Mouse (Mus musculus): Measurements from ENCODE around the gene Rptor. TPM values are rescaled to one million over a fixed set of nuclear protein-coding genes. Genes with fewer than 3 reads are reported as not detected.

Gene Rptor
- 10 to 100 TPM; 44.4 to 50.2 TPM for total RNA-seq (2021)
- long read RNA-seq, experiment 1, full-length matches to known transcripts, result 1 of 18 reads
- long read RNA-seq, experiment 1, partial matches to known transcripts, result 13 of 18 reads
- long read RNA-seq, experiment 1, other reads (novel, unspliced or antisense), result 4 of 18 reads
- long read RNA-seq, experiment 2, partial matches to known transcripts, result 44 of 45 reads
- long read RNA-seq, experiment 2, other reads (novel, unspliced or antisense), result 1 of 45 reads

DNA sequence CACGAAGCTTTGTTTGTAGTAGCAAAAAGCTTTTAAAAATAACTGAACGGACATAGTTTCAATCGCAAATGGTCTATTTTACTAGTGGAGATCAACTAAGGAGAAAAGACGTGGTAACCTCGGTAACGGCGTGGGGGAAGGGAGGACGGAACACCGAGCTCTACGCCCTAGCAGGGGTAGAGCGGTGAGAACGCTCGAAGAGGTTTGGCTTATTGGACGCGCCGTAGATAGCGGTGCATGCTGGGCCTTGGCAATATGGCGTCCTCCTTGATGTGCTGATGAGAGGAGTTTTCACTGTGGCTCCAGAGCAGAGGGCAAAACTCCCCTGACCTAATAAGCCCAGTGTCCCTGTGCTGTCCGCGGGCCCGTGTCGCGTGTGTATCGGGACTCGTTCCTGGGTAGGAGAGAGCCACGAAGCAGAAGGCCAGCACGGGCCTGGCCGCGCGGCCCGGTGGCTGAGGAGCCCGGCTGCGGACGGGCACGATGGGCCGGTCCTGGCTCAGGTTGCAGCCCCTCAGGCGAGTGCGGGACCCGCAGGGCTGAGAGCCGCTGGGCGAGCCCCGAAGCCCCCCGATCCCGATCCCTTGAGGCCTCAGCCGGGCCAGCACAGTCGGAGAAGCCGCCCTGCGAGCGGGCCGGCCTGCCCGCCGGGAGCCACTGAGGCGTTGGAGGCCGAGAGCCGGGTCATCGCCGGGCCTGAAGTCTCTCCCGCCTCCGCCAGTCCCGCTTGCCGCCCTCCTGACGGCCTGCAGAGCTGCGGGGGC is at the start of gene Rptor:
TSS of gene Rptor (plus strand) at position 143 of the 764 bp plus-strand sequence.
- peak; percentile 99 for DNase-seq (ENCODE audit: low spot score in 2 of 2)

DNA sequence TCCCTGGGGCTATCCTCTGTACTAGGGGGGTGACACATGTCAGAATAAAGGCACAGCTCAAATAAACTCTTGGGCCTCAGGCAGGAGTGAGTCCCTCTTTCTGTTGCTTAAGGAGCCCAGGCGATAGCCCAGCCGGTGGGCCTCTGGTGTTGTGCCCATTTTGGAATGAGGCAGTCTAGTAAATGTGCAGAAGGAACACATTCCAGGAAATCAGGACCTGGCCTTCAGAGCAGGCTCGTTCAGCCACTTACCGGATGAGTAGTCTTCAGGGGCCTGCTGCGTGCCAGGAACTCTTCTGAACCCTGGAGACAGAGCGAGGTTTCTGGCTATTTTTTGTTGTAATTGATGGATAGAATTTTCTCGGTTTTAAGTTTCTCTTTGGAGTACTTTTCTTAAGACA is 48.0 kb upstream of the Rptor start:
- DNase-seq (ENCODE audit: low spot score in 2 of 2), result no peak

DNA sequence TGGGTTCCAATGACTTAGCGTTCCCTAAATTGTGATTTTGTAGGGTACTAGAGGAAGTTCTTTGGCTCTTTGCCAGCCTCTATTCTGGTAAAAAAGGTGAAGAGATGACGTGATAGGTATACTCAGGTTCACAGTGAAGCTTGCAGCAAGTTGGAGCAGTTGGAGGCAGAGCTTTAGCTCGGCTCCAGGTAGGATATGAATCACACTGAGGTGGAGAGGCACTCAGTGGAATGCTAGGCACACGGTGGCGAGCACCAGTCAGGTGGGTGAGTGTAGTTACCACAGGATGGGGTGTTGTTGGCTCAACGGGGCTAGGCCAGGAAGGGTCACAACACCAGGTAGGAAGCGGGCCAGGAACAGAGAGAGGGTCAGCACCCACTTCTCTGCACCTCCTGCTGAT is 47.5 kb upstream of the Rptor start:
- DNase-seq (ENCODE audit: low spot score in 2 of 2), result no peak

DNA sequence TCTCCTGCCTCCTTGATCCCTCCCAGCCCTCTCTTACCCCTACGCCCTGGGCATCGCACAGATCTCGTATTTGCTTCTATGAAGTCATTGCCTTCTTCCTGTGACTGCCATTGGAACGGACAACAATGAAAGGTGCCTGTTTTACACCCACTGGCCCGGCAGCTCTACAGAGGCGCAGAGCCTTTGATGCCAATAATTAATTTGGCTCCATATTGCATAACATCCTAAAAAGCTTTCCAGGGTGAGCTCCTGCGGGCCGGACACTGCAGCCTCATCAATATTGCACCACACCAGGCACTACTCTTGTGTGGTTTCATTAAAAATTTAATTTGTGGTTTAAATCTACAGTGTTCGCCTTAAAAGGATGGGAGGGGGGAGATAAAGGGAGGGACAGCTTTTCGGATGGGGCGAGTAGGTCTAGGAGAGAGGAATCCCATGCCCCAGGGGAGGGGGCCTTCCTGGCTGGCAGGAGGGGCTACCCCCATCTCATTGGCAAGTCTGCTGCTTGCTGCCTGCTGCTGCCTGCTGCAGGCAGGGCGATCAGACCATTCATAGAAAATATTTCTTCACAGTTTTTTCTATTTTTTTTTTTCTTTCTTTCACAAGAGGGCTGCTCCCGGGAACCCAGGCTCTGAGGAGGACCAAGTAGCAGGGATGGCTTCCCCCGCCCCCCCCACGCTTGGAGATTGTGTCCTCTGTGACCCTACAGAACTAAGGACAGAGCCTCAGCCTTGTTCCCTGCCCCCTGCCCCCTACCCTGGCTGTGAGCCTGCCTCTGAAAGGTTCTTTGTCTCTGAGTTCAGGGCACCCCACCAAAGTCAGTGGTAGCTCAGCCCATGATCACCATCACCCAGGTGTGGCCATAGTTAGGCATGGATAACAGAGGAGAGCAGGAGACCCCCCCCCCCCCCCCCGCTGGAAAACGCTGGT is 44.5 kb upstream of the Rptor start:
- DNase-seq (ENCODE audit: low spot score in 2 of 2), result no peak

DNA sequence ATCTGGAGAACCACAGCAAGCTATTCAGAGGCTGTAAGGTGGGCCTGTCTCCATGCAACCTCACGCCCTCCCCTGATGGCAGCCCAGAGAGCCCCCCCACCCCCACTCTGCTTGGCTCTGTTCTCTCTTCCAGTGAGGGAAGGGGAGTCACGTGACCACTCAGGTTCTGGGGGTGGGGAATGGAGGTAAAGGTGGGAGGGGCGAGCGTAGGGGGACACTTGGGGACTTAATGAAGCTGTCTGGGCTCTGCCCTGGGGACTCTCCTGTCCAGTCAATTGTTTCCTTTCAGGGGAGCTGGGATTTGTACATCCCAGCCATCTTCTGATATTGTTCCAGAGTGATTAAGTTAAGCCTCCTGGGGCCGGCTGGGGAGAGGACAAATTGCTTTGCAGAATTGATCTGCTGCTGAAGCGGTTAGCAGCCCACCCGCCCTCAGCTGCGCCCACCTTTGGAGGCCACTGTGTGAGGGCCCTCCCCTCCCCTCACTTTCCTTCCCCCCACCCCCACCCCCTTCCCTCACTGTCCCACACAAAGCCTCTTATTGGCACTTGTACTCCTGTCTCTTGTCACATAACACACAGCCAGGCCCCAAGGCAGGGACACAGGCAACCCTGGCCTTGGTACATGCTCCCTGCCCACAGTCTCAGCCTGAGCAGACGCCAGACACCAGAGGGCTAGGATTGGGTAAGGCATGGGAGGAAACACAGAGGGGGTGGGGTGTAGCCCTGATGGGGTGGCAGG is 43.7 kb upstream of the Rptor start:
- DNase-seq (ENCODE audit: low spot score in 2 of 2), result no peak

DNA sequence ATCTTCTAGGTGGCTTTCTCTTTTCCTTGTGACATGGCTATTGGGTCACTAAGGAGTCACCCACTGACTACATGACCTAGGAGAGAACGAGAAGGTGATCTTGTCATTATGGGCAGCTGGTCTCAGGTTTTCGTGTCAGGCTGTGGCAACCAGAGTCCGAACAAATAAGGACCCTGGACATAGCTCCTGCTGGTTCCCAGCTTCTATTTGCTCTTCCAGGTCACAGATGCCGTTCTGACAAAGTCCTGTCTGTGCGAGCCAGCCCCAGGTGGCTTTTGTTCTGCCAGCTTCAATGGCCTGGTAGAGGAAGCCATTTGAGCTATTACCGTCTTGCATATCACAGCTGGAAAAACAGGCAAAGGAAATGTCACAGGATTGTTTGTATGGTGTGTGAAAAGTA is 40.4 kb upstream of the Rptor start:
- DNase-seq (ENCODE audit: low spot score in 2 of 2), result no peak

DNA sequence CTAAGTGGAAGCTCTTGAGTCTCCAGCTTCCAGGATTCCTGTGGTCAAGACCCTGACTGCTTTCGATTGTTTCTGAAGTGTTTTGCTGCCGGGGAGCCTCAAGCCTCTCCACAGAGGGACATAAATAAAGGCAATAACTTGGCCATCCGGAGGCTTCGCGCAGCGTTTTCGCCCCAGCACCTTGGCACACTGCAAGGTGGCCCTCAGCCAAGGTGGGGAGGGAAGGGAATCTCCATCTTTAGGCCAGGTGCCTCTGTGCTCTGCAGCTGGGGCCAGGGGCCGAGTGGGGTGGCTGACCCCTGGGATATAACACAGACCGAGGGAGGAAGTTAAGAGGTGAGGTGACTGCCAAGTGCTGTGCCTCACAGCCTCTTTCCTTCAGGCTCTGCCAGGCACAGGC is 39.5 kb upstream of the Rptor start:
- no peak for DNase-seq (ENCODE audit: low spot score in 2 of 2)

DNA sequence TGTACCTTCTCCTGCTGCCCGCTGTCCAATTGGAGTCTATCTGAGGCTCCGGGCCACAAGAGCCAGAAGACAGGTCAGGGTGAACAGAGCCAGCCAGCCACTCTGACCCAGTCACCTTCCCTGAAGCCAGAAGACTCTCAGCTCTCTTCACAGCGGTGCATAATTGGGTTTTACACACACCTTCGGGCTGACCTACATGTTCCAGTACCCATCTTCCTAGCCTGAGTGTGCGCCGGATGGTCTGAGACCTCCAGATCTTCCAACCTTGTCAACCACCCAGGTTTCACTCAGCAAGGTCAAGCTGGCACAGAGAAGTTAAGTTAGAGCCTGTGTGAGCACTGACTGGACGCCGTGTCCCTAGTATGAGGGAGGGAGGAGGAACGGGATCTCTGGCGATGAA is 38.3 kb upstream of the Rptor start:
- DNase-seq (ENCODE audit: low spot score in 2 of 2), result no peak

DNA sequence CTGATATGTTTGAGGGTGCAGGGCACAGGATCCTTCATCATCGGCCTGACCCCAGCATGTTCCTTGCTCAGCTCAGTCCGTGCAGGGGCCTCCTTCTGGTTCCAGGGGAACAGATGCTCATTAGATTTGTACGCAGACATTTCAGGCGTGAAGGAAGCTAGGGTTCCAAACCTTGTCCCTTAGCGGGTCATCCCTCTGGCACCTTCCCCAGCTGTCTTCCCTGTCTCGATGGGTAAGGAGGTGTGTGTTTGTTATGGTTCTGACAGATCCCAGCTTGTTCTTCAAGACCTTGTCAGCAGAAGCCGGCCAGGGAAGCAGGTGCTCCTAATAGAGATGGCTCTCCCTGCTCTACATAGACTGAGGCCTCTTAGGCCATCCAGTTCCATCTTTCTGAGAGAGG is 37.7 kb upstream of the Rptor start:
- no peak for DNase-seq (ENCODE audit: low spot score in 2 of 2)

DNA sequence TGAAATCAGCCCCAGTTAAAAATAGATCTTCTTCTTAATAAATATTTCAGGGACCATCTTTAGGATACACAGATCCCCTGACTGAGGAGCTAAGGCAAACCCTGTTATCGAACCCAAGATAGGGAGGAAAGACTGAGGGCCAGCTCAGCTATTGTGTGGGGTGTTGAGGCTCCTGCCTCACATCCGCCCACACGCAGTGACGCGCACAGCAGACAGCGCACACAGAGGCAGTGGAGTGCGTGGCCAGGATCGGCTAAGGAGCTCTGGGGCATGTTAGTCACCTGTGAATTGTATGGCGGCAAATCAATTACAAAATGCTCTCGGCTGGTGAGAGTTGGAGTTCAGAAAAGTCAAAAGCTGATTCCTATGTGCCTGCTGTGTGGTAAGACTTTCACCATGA is 37.0 kb upstream of the Rptor start:
- DNase-seq (ENCODE audit: low spot score in 2 of 2), result no peak

DNA sequence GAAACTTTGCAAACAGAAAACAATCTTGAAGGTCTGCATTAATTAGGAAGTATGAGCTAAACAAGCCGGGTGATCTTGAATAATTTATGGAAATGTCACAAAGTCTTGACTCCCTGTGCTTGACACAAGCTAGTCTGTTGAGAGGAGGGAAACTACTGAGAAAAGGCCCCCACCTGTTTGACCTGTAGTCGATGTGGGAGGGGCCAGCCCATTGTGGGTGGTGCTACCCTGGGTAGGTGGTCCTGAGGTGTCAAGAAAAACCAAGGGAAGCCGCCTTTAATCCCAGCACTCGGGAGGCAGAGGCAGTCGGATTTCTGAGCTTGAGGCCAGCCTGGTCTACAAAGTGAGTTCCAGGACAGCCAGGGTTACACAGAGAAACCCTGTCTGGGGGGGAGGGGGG is 36.5 kb upstream of the Rptor start:
- no peak for DNase-seq (ENCODE audit: low spot score in 2 of 2)

DNA sequence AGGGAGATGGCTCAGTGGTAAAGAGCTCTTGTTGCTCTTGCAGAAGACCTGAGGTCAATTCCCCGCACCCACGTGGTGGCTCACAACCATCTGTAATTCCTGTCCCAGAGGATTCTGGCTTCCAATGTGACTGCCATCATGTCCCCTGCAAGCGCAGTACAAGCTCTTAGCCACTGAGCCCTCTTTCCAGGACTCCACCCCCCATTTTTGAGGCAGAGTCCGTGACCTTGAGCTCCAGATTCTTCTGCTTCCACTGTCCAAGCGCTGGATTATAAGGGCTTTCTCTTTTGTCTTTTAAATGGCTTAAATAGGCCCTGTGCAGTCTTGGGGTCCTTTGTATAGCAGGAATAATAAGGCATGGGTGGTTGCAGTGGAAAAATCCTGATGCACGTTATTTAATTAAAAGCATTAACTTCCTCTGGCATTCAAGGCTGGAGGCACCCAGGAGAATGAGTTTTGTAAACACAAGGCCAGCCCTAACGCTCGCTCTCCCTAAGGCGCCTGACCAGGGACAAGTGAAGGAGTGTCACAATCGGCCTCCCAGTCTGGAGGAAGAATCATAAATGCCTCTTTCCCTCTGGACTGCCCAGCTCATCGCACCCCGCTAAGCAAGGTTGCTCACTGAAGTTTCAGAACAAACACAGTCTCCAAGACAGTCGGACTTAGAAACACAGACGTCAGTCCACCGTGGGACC is 30.2 kb upstream of the Rptor start:
- DNase-seq (ENCODE audit: low spot score in 2 of 2), result no peak

DNA sequence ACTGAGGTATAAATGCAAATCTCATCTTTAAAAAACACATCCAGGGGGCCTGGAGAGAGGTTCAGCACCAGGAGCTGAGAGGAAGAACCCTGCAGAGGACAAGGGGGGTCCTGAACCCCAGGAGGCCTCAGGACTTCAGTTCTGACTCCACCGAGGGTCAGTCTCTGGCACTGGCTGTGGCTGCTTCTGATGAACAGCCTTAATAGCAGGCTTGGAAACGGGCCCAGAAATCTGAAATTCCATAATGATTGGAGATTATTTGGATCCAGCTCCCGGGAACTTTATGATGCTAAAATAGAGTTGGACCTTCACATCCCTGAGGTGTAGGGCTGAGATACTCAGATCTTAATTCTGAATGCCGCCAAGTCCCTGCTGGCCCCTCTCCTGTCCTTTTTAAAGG is 25.9 kb upstream of the Rptor start:
- DNase-seq (ENCODE audit: low spot score in 2 of 2), result no peak

DNA sequence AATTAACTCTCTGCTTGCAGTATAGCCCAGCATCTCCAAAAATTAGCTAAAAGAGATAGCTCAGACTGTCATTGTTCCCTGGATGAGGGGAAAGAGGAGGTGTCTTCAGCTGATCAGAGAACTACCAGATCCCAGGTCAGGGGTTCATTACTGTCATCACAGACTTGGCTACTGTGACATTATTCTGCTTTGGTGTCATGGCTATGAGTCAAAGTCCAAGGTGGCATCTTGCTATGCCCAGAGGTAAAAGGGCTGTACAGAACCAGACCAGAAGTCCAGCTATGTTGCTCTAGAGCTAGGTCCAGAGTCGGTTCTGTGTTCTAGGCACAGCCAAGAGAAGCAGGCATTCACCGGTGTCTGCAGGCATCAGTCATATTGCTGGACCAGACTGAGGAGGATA is 25.0 kb upstream of the Rptor start:
- DNase-seq (ENCODE audit: low spot score in 2 of 2), result no peak

DNA sequence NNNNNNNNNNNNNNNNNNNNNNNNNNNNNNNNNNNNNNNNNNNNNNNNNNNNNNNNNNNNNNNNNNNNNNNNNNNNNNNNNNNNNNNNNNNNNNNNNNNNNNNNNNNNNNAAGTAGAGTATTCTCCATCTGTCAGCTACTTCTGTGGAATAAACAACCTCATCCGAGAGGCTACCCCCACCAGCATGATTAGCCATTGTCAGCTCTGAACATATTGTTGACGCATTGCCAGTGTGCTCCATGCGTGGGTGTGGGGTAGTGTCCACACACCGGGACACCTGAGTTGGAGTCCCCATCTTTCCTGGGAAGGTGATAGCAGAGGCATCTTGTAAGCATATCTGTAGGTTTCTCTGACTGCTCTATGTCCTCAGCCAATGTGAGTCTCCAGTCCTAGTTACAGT is 16.2 kb upstream of the Rptor start:
- no peak for DNase-seq (ENCODE audit: low spot score in 2 of 2)

DNA sequence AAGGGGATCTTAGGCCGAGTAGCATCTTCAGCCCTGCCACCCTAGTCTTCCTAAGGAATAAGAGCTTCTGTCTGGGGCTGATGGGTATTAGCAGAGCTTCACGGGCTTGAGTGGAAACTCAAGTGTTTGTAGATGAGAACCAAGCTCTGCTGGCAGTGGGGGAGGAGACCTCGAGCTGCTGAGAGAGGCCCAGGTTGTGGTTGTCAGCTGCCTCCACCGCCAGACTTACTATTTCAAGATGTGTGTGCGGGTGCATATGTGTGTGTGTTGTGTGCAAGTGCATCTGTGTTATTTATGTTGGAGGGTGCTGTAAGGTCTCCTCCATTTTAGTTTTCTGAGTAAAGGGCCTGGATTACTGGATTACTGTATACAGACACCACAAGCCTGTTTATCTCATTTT is 15.6 kb upstream of the Rptor start:
- DNase-seq (ENCODE audit: low spot score in 2 of 2), result no peak

DNA sequence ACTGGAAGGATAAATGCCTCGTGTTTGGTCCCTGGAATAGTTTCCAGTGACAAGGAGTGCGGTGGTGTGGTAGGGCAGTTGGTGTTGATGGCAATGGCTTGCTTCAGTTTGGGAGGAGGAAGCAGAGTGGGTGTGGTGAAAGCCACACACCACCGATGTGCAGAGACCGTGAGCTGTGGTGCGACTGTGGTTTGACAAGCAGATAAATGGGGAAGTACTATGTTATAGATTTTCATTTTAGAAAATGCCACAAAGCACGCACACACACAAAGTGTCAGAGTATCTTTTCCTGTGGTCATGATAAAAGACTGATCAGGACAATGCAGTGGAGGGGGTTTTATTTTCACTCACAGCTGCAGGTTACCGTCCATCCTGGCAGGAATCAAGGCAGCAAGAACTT is 13.5 kb upstream of the Rptor start:
- no peak for DNase-seq (ENCODE audit: low spot score in 2 of 2)

DNA sequence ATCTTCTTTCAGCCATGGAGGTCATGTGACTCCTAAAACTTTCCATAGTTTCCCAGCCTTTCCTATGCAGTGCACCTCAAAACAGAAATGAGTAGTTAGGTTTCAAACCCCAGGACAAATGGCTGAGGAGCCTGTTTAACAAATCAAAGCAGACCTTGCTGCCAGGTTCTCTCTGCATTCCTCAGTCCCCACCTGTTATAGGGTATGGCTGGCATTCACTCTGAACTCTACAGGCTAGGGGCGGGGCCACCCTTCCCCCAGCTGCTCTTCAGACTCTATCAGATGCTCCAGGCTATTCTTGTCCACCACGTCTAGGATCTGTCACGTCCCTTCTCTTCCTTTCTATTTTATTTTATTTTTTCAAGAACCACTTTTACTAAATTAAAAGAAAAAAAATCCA is 8.7 kb upstream of the Rptor start:
- DNase-seq (ENCODE audit: low spot score in 2 of 2), result no peak

DNA sequence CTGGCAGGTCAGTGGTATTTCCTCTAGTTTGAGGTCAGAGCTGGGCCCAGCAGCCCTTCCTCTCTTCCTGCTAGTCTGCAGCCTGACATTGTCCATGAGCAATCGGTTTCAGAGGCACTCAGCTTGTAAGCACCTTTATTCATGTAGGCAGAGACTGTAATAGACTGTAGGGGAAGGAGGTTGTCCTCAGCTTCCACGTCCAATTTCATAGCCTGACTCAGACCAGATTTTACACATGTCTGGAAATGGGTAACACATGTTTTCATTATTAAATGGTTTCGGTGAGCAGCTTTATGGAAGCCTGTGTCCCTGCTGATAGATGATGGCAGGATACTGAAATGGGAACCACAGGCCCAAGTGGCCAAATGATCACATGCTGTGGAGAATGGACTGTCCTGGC is 3.8 kb upstream of the Rptor start:
- no peak for DNase-seq (ENCODE audit: low spot score in 2 of 2)

DNA sequence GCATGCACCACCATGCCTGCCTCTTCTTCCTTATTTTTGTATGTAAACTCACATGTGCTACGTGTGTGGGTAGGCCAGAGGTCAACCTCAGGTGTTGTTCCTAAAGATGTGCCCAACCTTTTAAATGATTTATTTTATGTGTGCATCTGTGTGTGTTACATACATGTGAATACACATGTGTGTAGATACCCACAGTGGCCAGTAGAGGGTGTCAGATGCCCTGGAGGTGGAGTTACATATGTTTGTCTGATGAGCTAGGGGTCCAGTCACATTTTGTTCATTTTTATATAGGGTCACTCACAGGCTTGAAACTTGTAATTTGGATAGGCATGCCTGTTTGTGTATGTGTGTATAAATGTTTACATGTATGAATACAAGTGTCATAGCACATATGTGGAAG is 2.4 kb upstream of the Rptor start:
- DNase-seq (ENCODE audit: low spot score in 2 of 2), result no peak

All from adrenal gland, adult 18-20 months (tissue).